In the genomic region with DNA sequence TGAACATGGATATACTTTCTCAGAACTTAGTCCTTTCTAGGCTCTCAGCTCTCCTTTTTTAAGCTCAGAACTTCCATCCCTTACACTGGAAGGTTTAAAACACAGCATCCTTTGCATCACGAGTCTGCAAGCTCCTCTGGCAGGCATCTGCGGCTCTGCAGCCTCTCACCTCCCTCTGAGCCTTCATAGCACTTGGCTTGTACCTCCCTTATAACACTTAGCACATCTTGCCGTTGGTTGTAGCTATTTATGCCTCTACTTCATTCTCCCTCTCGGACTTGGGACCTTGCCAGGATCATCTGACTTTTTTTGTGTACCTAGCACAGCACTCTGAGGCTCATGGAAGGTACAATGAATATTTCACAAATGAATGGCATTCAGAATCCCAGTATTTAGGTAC, we compare ENCODE assay signal across 12 mouse cellular contexts. TPM values are rescaled to one million over a fixed set of nuclear protein-coding genes. Genes with fewer than 3 reads are reported as not detected.
DNase-seq lines count a peak whose midpoint lies in the region.
"Had no signal": no experiment of that assay in that cellular context is flagged by ENCODE, and none has a peak within 500 bp of the region (broad histone marks: within the 10 kb centered on the region; RNA-seq: fewer than 3 reads in every experiment).

No protein-coding gene starts in this region.

- DNase-seq in frontal cortex, adult 2 months (ENCODE audit: extremely low spot score in 1 of 2, low spot score in 1 of 2), result peak; percentile 41 to 67
- no peak for DNase-seq in frontal cortex, postnatal 25 days (ENCODE audit: low spot score in 2 of 2)
- DNase-seq in heart, postnatal 4 days, result peak; percentile 11
- DNase-seq in heart, adult 9 months (ENCODE audit: low spot score in 2 of 2), result no peak
- DNase-seq in right cerebral cortex, adult 18-20 months, result peak; percentile 56
- DNase-seq in right cerebral cortex, postnatal 14 days, result no peak
- DNase-seq in telencephalon, adult 2 months (ENCODE audit: low read depth, low spot score), result peak; percentile 70
- DNase-seq: adrenal gland, postnatal 14 days; cerebellum, postnatal 10 days; embryo, embryonic 11 days; gastrocnemius, postnatal 10 days had no signal

RNA-seq across cellular contexts. Expression of gene Nmnat2, which starts 14.3 kb away (rescaled TPM):
- polyA plus RNA-seq in frontal cortex, adult 2 months (2012; rRNA removed), result 71.2 and 81.0 TPM in 2 replicates
- 1 to 10 TPM; 1.2 to 1.5 TPM for total RNA-seq in heart, postnatal 4 days (2021)
- polyA plus RNA-seq: erythroblast, embryonic 14.5 days had no signal

Comparison
In these comparisons a context has a peak if more than half of its experiments do, and no peak if none do; other contexts are left out.
1. DNase-seq: peak in frontal cortex, adult 2 months (2 of 2), heart, postnatal 4 days (single experiment), right cerebral cortex, adult 18-20 months (single experiment) and telencephalon, adult 2 months (single experiment); none in frontal cortex, postnatal 25 days (0 of 2), heart, adult 9 months (0 of 2) and right cerebral cortex, postnatal 14 days (single experiment).